Mouse (Mus musculus): ENCODE data around the gene Zbtb17. TPM values are rescaled to one million over a fixed set of nuclear protein-coding genes. Genes with fewer than 3 reads are reported as not detected.

The Zbtb17 gene
- polyA plus RNA-seq, 1 experiment from 2014 or later, result 19.8 TPM

DNA sequence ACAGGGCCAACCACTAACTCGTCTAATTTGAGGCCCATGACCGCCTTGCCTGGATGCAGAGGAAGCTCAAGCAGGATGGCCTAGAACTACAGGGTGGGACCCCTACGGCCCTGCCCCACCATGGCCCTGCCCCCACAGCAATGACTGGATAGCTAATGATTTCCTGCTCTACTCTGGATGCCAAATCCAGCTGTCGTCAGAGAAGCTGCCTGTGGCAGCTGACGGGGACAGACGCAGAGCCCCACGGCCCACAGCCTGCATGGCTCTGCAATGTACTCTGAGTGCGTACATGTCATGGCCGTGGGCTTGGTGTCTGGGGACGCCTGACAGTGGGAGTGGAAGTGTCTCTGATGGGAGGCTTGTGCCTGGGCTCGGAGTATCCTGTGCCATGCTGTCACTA lies 39.6 kb downstream of the Zbtb17 start:
- no peaks in the 10 kb centered on the region for H3K27me3 ChIP-seq
- ChIA-PET CTCF (interaction anchor here (1.9 kb wide), 1 partner anchor 11 kb away, joined by 5 read pairs; no protein-coding TSS in a partner anchor), POLR2A (no interaction called here)
- no peak for DNase-seq (ENCODE audit: low read depth, low spot score)
- no peak for TF ChIP-seq CTCF (IDR thresholded peaks at IDR 0.05)
- no peak for ATAC-seq
- in situ Hi-C loops (cut with MboI; ENCODE audit: low pct_unique_long_range_greater_than_20kb), result no loop called here

DNA sequence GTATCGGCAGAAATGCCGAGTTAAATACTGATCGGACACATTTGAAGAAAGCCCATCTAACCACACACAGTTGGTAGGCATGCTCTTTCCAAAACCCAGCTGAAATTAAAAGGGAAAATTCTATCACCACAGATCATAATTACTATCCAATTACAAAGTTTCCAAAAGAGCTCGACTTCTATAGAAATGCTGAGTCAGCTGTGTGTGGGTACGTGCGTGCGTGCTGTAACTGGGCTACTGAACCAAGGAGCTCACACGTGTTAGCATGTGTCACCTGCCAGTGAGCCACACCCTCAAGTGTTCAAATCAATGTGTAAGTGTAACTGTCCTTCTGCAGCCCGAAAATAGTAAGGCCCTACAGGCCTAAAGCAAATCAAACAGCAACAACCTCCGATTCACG lies 43.1 kb downstream of the Zbtb17 start:
- ATAC-seq (no peak), DNase-seq (ENCODE audit: low read depth, low spot score) (no peak)
- TF ChIP-seq CTCF (IDR thresholded peaks at IDR 0.05), result no peak
- in situ Hi-C loops (cut with MboI; ENCODE audit: low pct_unique_long_range_greater_than_20kb), result loop anchor here (5.0 kb wide), 1 partner anchor 70 kb away; no protein-coding TSS in a partner anchor
- CTCF ChIA-PET, result no interaction called here
- no peaks in the 10 kb centered on the region for H3K27me3 ChIP-seq
- POLR2A ChIA-PET, result no interaction called here

- no peak for ATAC-seq
- CTCF ChIA-PET, result no interaction called here
- H3K27me3 ChIP-seq, result no peaks in the 10 kb centered on the region
- POLR2A ChIA-PET, result interaction anchor here (0.6 kb wide), 1 partner anchor 47 kb away, joined by 4 read pairs; no protein-coding TSS in a partner anchor
- DNase-seq (ENCODE audit: low read depth, low spot score), result no peak
- in situ Hi-C loops (cut with MboI; ENCODE audit: low pct_unique_long_range_greater_than_20kb), result loop anchor here (5.0 kb wide), 1 partner anchor 69 kb away; no protein-coding TSS in a partner anchor
- peak; percentile 68 for TF ChIP-seq CTCF (IDR thresholded peaks at IDR 0.05)
These were observed 44.2 kb downstream of the Zbtb17 start for GRCm38 (mm10) chr4:141488670-141489069.

DNA sequence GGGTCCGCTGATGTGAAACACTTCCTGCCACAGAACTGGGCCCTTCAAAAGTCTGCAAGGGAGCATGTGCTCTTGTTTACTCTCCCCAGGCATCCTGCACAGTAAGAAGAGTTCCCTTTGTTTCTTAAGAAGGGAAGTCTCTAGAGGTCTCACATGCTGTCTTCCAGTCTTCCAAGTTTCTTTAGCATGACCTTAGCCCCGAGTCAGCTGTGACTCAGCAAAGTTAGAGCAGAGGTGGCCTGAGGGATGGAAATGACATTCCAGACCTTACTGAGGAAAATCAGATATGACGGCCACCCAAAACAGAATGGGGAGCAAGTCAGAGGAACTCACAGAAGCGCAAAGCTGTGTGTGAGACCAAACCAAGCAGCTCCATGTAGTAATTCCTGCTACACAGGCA lies 56.2 kb downstream of the Zbtb17 start:
- DNase-seq (ENCODE audit: low read depth, low spot score), result no peak

GRCm38 (mm10) chr4:141501058-141501457 lies 56.6 kb downstream of the Zbtb17 start:
- no peak for TF ChIP-seq CTCF (IDR thresholded peaks at IDR 0.05)
- POLR2A ChIA-PET, result no interaction called here
- no peak for DNase-seq (ENCODE audit: low read depth, low spot score)
- ATAC-seq, result no peak
- no peaks in the 10 kb centered on the region for H3K27me3 ChIP-seq
- CTCF ChIA-PET, result interaction anchor here (1.0 to 1.9 kb wide), 4 partner anchors 15 to 71 kb away, joined by 3 read pairs; no protein-coding TSS in a partner anchor
- in situ Hi-C loops (cut with MboI; ENCODE audit: low pct_unique_long_range_greater_than_20kb), result no loop called here

More for the DNA sequence above, 56.2 kb downstream of the Zbtb17 start:
- no peak for TF ChIP-seq CTCF (IDR thresholded peaks at IDR 0.05)
- in situ Hi-C loops (cut with MboI; ENCODE audit: low pct_unique_long_range_greater_than_20kb), result no loop called here
- ATAC-seq, result no peak
- ChIA-PET POLR2A (no interaction called here), CTCF (interaction anchor here (1.0 to 1.9 kb wide), 4 partner anchors 15 to 70 kb away, joined by 3 read pairs; no protein-coding TSS in a partner anchor)
- no peaks in the 10 kb centered on the region for H3K27me3 ChIP-seq

- in situ Hi-C loops (cut with MboI; ENCODE audit: low pct_unique_long_range_greater_than_20kb), result no loop called here
- ChIA-PET POLR2A (no interaction called here), CTCF (no interaction called here)
- no peak for TF ChIP-seq CTCF (IDR thresholded peaks at IDR 0.05)
- DNase-seq (ENCODE audit: low read depth, low spot score) (no peak), ATAC-seq (no peak)
- H3K27me3 ChIP-seq, result no peaks in the 10 kb centered on the region
These were observed 58.3 kb downstream of the Zbtb17 start for GRCm38 (mm10) chr4:141502723-141503122.

GRCm38 (mm10) chr4:141504471-141504870 lies 60.0 kb downstream of the Zbtb17 start:
- CTCF ChIA-PET, result interaction anchor here (1.5 kb wide), 1 partner anchor 99 kb away, joined by 3 read pairs; no protein-coding TSS in a partner anchor
- TF ChIP-seq CTCF (IDR thresholded peaks at IDR 0.05), result no peak
- ATAC-seq (no peak), DNase-seq (ENCODE audit: low read depth, low spot score) (no peak)
- in situ Hi-C loops (cut with MboI; ENCODE audit: low pct_unique_long_range_greater_than_20kb), result no loop called here
- POLR2A ChIA-PET, result no interaction called here
- no peaks in the 10 kb centered on the region for H3K27me3 ChIP-seq

- ATAC-seq (no peak), DNase-seq (ENCODE audit: low read depth, low spot score) (no peak)
- no peaks in the 10 kb centered on the region for H3K27me3 ChIP-seq
- in situ Hi-C loops (cut with MboI; ENCODE audit: low pct_unique_long_range_greater_than_20kb), result no loop called here
- ChIA-PET POLR2A (no interaction called here), CTCF (no interaction called here)
- no peak for TF ChIP-seq CTCF (IDR thresholded peaks at IDR 0.05)
These were observed 61.4 kb downstream of the Zbtb17 start for GRCm38 (mm10) chr4:141505810-141506209.

- in situ Hi-C loops (cut with MboI; ENCODE audit: low pct_unique_long_range_greater_than_20kb), result no loop called here
- H3K27me3 ChIP-seq, result no peaks in the 10 kb centered on the region
- ChIA-PET POLR2A (no interaction called here), CTCF (interaction anchor here (0.9 to 2.8 kb wide), 2 partner anchors 8 to 13 kb away, joined by 3 to 7 read pairs; no protein-coding TSS in a partner anchor)
- TF ChIP-seq CTCF (IDR thresholded peaks at IDR 0.05), result no peak
- DNase-seq (ENCODE audit: low read depth, low spot score) (peak; percentile 85), ATAC-seq (peak; percentile 83)
These were observed 61.9 kb downstream of the Zbtb17 start for GRCm38 (mm10) chr4:141506352-141506751.

- in situ Hi-C loops (cut with MboI; ENCODE audit: low pct_unique_long_range_greater_than_20kb), result no loop called here
- TF ChIP-seq CTCF (IDR thresholded peaks at IDR 0.05), result no peak
- ChIA-PET CTCF (interaction anchor here (0.9 to 2.8 kb wide), 3 partner anchors 9 to 14 kb away, joined by 3 to 7 read pairs (median 4); no protein-coding TSS in a partner anchor), POLR2A (no interaction called here)
- no peaks in the 10 kb centered on the region for H3K27me3 ChIP-seq
- DNase-seq (ENCODE audit: low read depth, low spot score) (no peak), ATAC-seq (no peak)
These were observed 62.4 kb downstream of the Zbtb17 start for GRCm38 (mm10) chr4:141506893-141507292.

DNA sequence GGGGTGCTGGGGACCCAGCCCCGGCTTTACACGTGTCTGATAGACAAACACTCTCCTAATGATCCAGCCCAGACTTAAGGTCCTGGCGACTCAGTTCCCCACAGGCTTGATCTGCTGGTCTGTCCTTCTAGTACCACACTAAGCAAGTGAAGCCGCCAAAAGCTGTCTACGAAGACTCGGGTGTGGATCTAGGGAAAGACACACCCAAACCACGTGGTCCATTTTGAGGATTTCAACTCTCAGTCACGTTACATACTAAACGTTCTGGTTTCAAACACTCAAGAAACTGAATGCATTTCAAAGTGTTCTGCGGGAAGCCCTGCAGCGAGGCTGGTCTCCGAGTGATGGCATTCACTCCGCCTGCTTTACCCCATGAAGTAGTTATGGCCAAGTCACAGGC lies 66.0 kb downstream of the Zbtb17 start:
- ChIA-PET CTCF (no interaction called here), POLR2A (interaction anchor here (0.6 kb wide), 1 partner anchor 67 kb away, joined by 3 read pairs; no protein-coding TSS in a partner anchor)
- DNase-seq (ENCODE audit: low read depth, low spot score) (no peak), ATAC-seq (no peak)
- in situ Hi-C loops (cut with MboI; ENCODE audit: low pct_unique_long_range_greater_than_20kb), result no loop called here
- no peaks in the 10 kb centered on the region for H3K27me3 ChIP-seq
- no peak for TF ChIP-seq CTCF (IDR thresholded peaks at IDR 0.05)

GRCm38 (mm10) chr4:141512145-141512544 lies 67.7 kb downstream of the Zbtb17 start:
- ChIA-PET CTCF (no interaction called here), POLR2A (no interaction called here)
- ATAC-seq, result no peak
- TF ChIP-seq CTCF (IDR thresholded peaks at IDR 0.05), result no peak
- in situ Hi-C loops (cut with MboI; ENCODE audit: low pct_unique_long_range_greater_than_20kb), result no loop called here
- H3K27me3 ChIP-seq, result no peaks in the 10 kb centered on the region
- no peak for DNase-seq (ENCODE audit: low read depth, low spot score)

Measured in Patski (cell line).